Mouse (Mus musculus): ENCODE measurements at regions not wholly inside any gene's neighbourhood (a gene's known extent, or its start where the extent isn't known, plus 50 kb on each side); places are given as distances from the start of the nearest gene placed in this dataset.

GRCm38 (mm10) chr3:148136791-148137251 lies 853.5 kb downstream of the Adgrl2 start:
- DNase-seq, result peak; percentile 38 to 61

- no peak for DNase-seq
These were observed 855.7 kb downstream of the Adgrl2 start for GRCm38 (mm10) chr3:148134646-148135045.

GRCm38 (mm10) chr3:148115576-148115975 lies 874.8 kb downstream of the Adgrl2 start:
- no peak for DNase-seq

GRCm38 (mm10) chr3:148112204-148112603 lies 878.2 kb downstream of the Adgrl2 start:
- no peak for DNase-seq

GRCm38 (mm10) chr3:148107031-148107430 lies 883.3 kb downstream of the Adgrl2 start:
- no peak for DNase-seq

GRCm38 (mm10) chr3:148093930-148094329 lies 896.4 kb downstream of the Adgrl2 start:
- DNase-seq, result no peak

- DNase-seq, result no peak
These were observed 914.5 kb downstream of the Adgrl2 start for GRCm38 (mm10) chr3:148075841-148076240.

- no peak for DNase-seq
These were observed 923.7 kb downstream of the Adgrl2 start for GRCm38 (mm10) chr3:148066701-148067100.

- no peak for DNase-seq
These were observed 934.3 kb downstream of the Adgrl2 start for GRCm38 (mm10) chr3:148056074-148056473.

GRCm38 (mm10) chr3:148052516-148052915 lies 937.8 kb downstream of the Adgrl2 start:
- no peak for DNase-seq

- no peak for DNase-seq
These were observed 942.1 kb downstream of the Adgrl2 start for GRCm38 (mm10) chr3:148048247-148048646.

GRCm38 (mm10) chr3:148032532-148032931 lies 957.8 kb downstream of the Adgrl2 start:
- DNase-seq, result no peak

GRCm38 (mm10) chr3:148005831-148006230 lies 984.5 kb downstream of the Adgrl2 start:
- no peak for DNase-seq

- DNase-seq, result no peak
These were observed 986.3 kb downstream of the Adgrl2 start for GRCm38 (mm10) chr3:148004006-148004405.

GRCm38 (mm10) chr3:147999330-147999953 lies 990.9 kb downstream of the Adgrl2 start:
- no peak for DNase-seq

GRCm38 (mm10) chr3:147991738-147992137 lies 998.6 kb downstream of the Adgrl2 start:
- DNase-seq, result no peak

GRCm38 (mm10) chr3:147990831-147991230 lies 999.5 kb downstream of the Adgrl2 start:
- DNase-seq, result no peak

GRCm38 (mm10) chr3:147982831-147983230 lies 1007.5 kb downstream of the Adgrl2 start:
- DNase-seq, result no peak

GRCm38 (mm10) chr3:147981621-147982020 lies 1008.7 kb downstream of the Adgrl2 start:
- DNase-seq, result no peak

- no peak for DNase-seq
These were observed 1013.8 kb downstream of the Adgrl2 start for GRCm38 (mm10) chr3:147976579-147976978.

GRCm38 (mm10) chr3:147976069-147976468 lies 1014.3 kb downstream of the Adgrl2 start:
- no peak for DNase-seq

GRCm38 (mm10) chr3:147975500-147975899 lies 1014.9 kb downstream of the Adgrl2 start:
- no peak for DNase-seq

GRCm38 (mm10) chr3:147974515-147974914 lies 1015.8 kb downstream of the Adgrl2 start:
- DNase-seq, result no peak

- DNase-seq, result no peak
These were observed 1022.1 kb downstream of the Adgrl2 start for GRCm38 (mm10) chr3:147968271-147968670.

GRCm38 (mm10) chr3:147967866-147968265 lies 1022.5 kb downstream of the Adgrl2 start:
- DNase-seq, result no peak
